Comparison of ENCODE assay signal across 8 mouse cellular contexts in genomic region chr9:103941176-103941900, GRCm38 (mm10).
"Had no signal": no experiment of that assay in that cellular context is flagged by ENCODE, and none has a peak within 500 bp of the region (broad histone marks: within the 10 kb centered on the region; RNA-seq: fewer than 3 reads in every experiment).

No protein-coding gene starts in this region.

- DNase-seq: kidney, postnatal 36 days; layer of hippocampus, adult 9-11 months; layer of hippocampus, postnatal 36 days; lung, embryonic 14.5 days; lung, postnatal 10 days; thymus, postnatal 4 days had no signal

- ATAC-seq: liver, embryonic 12.5 days; midbrain, embryonic 16.5 days had no signal
